Mouse (Mus musculus) adrenal gland, adult 2 months (tissue): ENCODE measurements around the gene Efcab14. TPM values are rescaled to one million over a fixed set of nuclear protein-coding genes. Genes with fewer than 3 reads are reported as not detected.

Experiments
- DNase-seq: peaks from one replicate; pipeline ENCODE4 v3.0.0; 2021
- long read RNA-seq: library from polyadenylated mRNA; stranded (forward); transcript quantifications from one replicate; pipeline ENCODE4 v2.0.0, GENCODE M21; 2021
- polyA plus RNA-seq: library from polyadenylated mRNA; depleted of rRNA; stranded (reverse); fragments of >200 nt; gene quantifications from 2 replicates; pipeline ENCODE4 v1.2.3, GENCODE M21; 2012; rRNA removed
- total RNA-seq, 2 experiments: library from RNA; stranded (reverse); gene quantifications; 2 replicates each; pipeline ENCODE4 v1.2.3; 2021

Gene Efcab14
- total RNA-seq (10 to 100 TPM; 82.3 to 86.1 TPM), polyA plus RNA-seq (29.4 and 31.3 TPM in 2 replicates)
- long read RNA-seq, full-length matches to known transcripts, result 16 of 18 reads
- long read RNA-seq, partial matches to known transcripts, result 1 of 18 reads
- long read RNA-seq, other reads (novel, unspliced or antisense), result 1 of 18 reads

- peak; percentile 99 for DNase-seq
Measured at GRCm38 (mm10) chr4:115737551-115738041, at the start of gene Efcab14. Gene Efcab14 (plus strand): TSS chr4:115737744.

- no peak for DNase-seq
Measured at GRCm38 (mm10) chr4:115701468-115701867, 36.1 kb upstream of the Efcab14 start.

- no peak for DNase-seq
Measured at GRCm38 (mm10) chr4:115703927-115704505, 33.5 kb upstream of the Efcab14 start.

GRCm38 (mm10) chr4:115708974-115709593, 28.5 kb upstream of the Efcab14 start:
- peak; percentile 40 for DNase-seq

GRCm38 (mm10) chr4:115709792-115710418, 27.6 kb upstream of the Efcab14 start:
- peak; percentile 83 for DNase-seq

GRCm38 (mm10) chr4:115728721-115729120, 8.8 kb upstream of the Efcab14 start:
- DNase-seq, result peak; percentile 40

GRCm38 (mm10) chr4:115731588-115732222, 5.8 kb upstream of the Efcab14 start:
- DNase-seq, result peak; percentile 74

- no peak for DNase-seq
Measured at GRCm38 (mm10) chr4:115732223-115732818, 5.2 kb upstream of the Efcab14 start.

GRCm38 (mm10) chr4:115733746-115734145, 3.8 kb upstream of the Efcab14 start:
- DNase-seq, result no peak

- DNase-seq, result no peak
Measured at GRCm38 (mm10) chr4:115734867-115735266, 2.7 kb upstream of the Efcab14 start.

- peak; percentile 59 for DNase-seq
Measured at GRCm38 (mm10) chr4:115738481-115738985, 989 bp downstream of the Efcab14 start.

GRCm38 (mm10) chr4:115742658-115743057, 5.1 kb downstream of the Efcab14 start:
- DNase-seq, result no peak

GRCm38 (mm10) chr4:115743096-115743495, 5.6 kb downstream of the Efcab14 start:
- peak; percentile 51 for DNase-seq

- DNase-seq, result no peak
Measured at GRCm38 (mm10) chr4:115748181-115748580, 10.6 kb downstream of the Efcab14 start.

- DNase-seq, result no peak
Measured at GRCm38 (mm10) chr4:115749336-115749735, 11.8 kb downstream of the Efcab14 start.

- DNase-seq, result no peak
Measured at GRCm38 (mm10) chr4:115754101-115754500, 16.6 kb downstream of the Efcab14 start.

GRCm38 (mm10) chr4:115754851-115755250, 17.3 kb downstream of the Efcab14 start:
- DNase-seq, result no peak

GRCm38 (mm10) chr4:115761206-115761605, 23.7 kb downstream of the Efcab14 start:
- peak; percentile 78 for DNase-seq

GRCm38 (mm10) chr4:115764581-115764980, 27.0 kb downstream of the Efcab14 start:
- DNase-seq, result no peak

- DNase-seq, result no peak
Measured at GRCm38 (mm10) chr4:115767647-115768467, 30.3 kb downstream of the Efcab14 start.

GRCm38 (mm10) chr4:115775056-115775455, 37.5 kb downstream of the Efcab14 start:
- DNase-seq, result no peak
